ENCODE assay signal across 12 mouse cellular contexts in the genomic region with DNA sequence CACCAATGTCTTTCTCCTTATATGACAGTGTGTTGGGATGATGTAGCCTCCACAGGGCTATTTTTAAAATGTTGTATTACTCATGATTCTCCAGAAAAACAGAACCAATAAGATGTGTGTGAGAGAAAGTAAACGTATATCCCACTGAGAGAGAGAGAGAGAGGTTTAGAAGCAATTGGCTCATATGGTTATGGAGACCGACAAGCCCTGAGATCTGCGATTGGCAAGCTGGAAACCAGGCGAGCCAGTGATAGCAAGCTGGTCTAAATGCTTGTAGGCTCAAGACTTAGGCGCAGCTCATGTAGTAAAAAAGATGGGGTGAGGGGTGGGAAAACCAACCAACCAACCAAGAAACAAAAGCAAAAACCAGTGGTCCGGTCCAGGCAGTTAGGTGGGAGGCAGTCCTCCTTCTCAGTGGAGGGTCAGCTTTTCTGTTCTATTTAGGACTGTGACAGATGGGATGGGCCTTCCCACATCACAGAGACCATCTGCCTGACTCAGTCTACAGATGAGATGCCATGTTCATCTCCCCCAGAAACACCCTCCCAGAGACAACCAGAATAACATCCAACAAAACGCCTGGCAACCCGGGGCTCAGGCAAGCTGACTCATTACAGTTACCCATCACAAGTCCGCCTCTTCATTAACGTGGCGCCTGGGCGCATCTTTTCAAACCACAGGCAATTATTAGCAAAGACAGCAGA. TPM values are rescaled to one million over a fixed set of nuclear protein-coding genes. Genes with fewer than 3 reads are reported as not detected.
A peak's percentile ranks its signal among the peaks of the same experiment; 100 is the strongest.
DNase-seq lines count a peak whose midpoint lies in the region; ATAC-seq and TF ChIP-seq lines count a peak whose summit lies in the region.
"Had no signal": no experiment of that assay in that cellular context is flagged by ENCODE, and none has a peak within 500 bp of the region (broad histone marks: within the 10 kb centered on the region; RNA-seq: fewer than 3 reads in every experiment).

No protein-coding gene starts in this region.

- peaks cover 7% of the 10 kb centered on the region; the same call in 1 of the 2 replicates for H3K9me3 ChIP-seq in midbrain, postnatal 0 days (ENCODE audit: low read length)
- no peaks in the 10 kb centered on the region for H3K9me3 ChIP-seq in midbrain, embryonic 15.5 days
- H3K9me3 ChIP-seq in liver, postnatal 0 days (ENCODE audit: low read length), result no peaks in the 10 kb centered on the region
- no peaks in the 10 kb centered on the region for H3K9me3 ChIP-seq in kidney, embryonic 15.5 days (replicated peaks)
- H3K9me3 ChIP-seq: hindbrain, embryonic 15.5 days; limb, embryonic 10.5 days; stomach, embryonic 15.5 days had no signal

- no peaks in the 10 kb centered on the region for H3K27me3 ChIP-seq in midbrain, postnatal 0 days (ENCODE audit: insufficient read depth, low read length)
- H3K27me3 ChIP-seq in midbrain, embryonic 15.5 days (replicated peaks), result no peaks in the 10 kb centered on the region
- no peaks in the 10 kb centered on the region for H3K27me3 ChIP-seq in liver, postnatal 0 days (ENCODE audit: insufficient read depth, low read length)
- H3K27me3 ChIP-seq in kidney, embryonic 15.5 days, result no peaks in the 10 kb centered on the region
- H3K27me3 ChIP-seq: hindbrain, embryonic 15.5 days; stomach, embryonic 15.5 days had no signal

- no peak for TF ChIP-seq CTCF in midbrain, postnatal 0 days (IDR thresholded peaks at IDR 0.05)
- no peak for TF ChIP-seq CTCF in liver, postnatal 0 days (IDR thresholded peaks at IDR 0.05; ENCODE audit: low read depth)

- H3K36me3 ChIP-seq in midbrain, postnatal 0 days (ENCODE audit: insufficient read depth, low read length), result no peaks in the 10 kb centered on the region
- H3K36me3 ChIP-seq in midbrain, embryonic 15.5 days (replicated peaks), result no peaks in the 10 kb centered on the region
- H3K36me3 ChIP-seq in liver, postnatal 0 days (replicated peaks; ENCODE audit: insufficient read depth, low read length), result peaks cover 7% of the 10 kb centered on the region; the same call in 1 of the 2 replicates
- no peaks in the 10 kb centered on the region for H3K36me3 ChIP-seq in kidney, embryonic 15.5 days
- H3K36me3 ChIP-seq: hindbrain, embryonic 15.5 days; limb, embryonic 10.5 days; stomach, embryonic 15.5 days had no signal

- H3K9ac ChIP-seq in midbrain, postnatal 0 days (replicated peaks; ENCODE audit: low read length, poor library complexity, severe bottlenecking), result no peak overlapping the region
- no peak overlapping the region for H3K9ac ChIP-seq in midbrain, embryonic 15.5 days
- H3K9ac ChIP-seq in liver, postnatal 0 days (replicated peaks), result no peak overlapping the region
- H3K9ac ChIP-seq in kidney, embryonic 15.5 days, result no peak overlapping the region
- H3K9ac ChIP-seq: hindbrain, embryonic 15.5 days; lung, embryonic 14.5 days; stomach, embryonic 15.5 days had no signal

- WGBS in midbrain, postnatal 0 days, result 85% methylated on average over 12 of the region's 12 CpGs
- WGBS in midbrain, embryonic 15.5 days, result 81% methylated on average over 12 of the region's 12 CpGs
- WGBS in liver, postnatal 0 days (ENCODE audit: insufficient replicate concordance), result 90% methylated on average over 12 of the region's 12 CpGs
- 81% methylated on average over 12 of the region's 12 CpGs for WGBS in kidney, embryonic 15.5 days

- no peak for TF ChIP-seq EP300 in liver, postnatal 0 days (IDR thresholded peaks at IDR 0.05; ENCODE audit: low read depth)

- H3K4me1 ChIP-seq in midbrain, postnatal 0 days (ENCODE audit: insufficient read depth, low read length), result no peaks in the 10 kb centered on the region; the same call in 1 of the 2 replicates
- H3K4me1 ChIP-seq in midbrain, embryonic 15.5 days, result no peaks in the 10 kb centered on the region
- no peaks in the 10 kb centered on the region for H3K4me1 ChIP-seq in liver, postnatal 0 days (ENCODE audit: insufficient read depth)
- peaks cover 23% of the 10 kb centered on the region for H3K4me1 ChIP-seq in kidney, embryonic 15.5 days
- H3K4me1 ChIP-seq: hindbrain, embryonic 15.5 days; stomach, embryonic 15.5 days had no signal

- peak; percentile 25 for DNase-seq in midbrain, postnatal 0 days (ENCODE audit: low spot score)
- peak; percentile 89 to 95 for DNase-seq in layer of hippocampus, adult 18-20 months (ENCODE audit: low spot score in 2 of 2)
- peak; percentile 80 to 85 for DNase-seq in left cerebral cortex, postnatal 14 days (ENCODE audit: low spot score in 2 of 2)
- DNase-seq in liver, postnatal 0 days, result no peak
- DNase-seq in kidney, adult 9 months, result no peak
- DNase-seq: lung, embryonic 14.5 days; midbrain, embryonic 14.5 days had no signal

- no peak overlapping the region for H3K4me3 ChIP-seq in midbrain, postnatal 0 days (ENCODE audit: low read depth, low read length)
- no peak overlapping the region for H3K4me3 ChIP-seq in midbrain, embryonic 15.5 days
- no peak overlapping the region for H3K4me3 ChIP-seq in liver, postnatal 0 days (ENCODE audit: low read depth, low read length)
- H3K4me3 ChIP-seq in kidney, embryonic 15.5 days (replicated peaks), result no peak overlapping the region
- H3K4me3 ChIP-seq: hindbrain, embryonic 15.5 days; limb, embryonic 10.5 days; stomach, embryonic 15.5 days had no signal

- intact Hi-C loops in left cerebral cortex, postnatal 14 days (cut with DNase I), result loop anchor here (2.0 kb wide), 1 partner anchor 25 kb away; no protein-coding TSS in a partner anchor

- H3K27ac ChIP-seq in midbrain, postnatal 0 days (ENCODE audit: low read depth, low read length), result no peak overlapping the region
- H3K27ac ChIP-seq in midbrain, embryonic 15.5 days, result no peak overlapping the region
- no peak overlapping the region for H3K27ac ChIP-seq in liver, postnatal 0 days (ENCODE audit: low read depth)
- no peak overlapping the region for H3K27ac ChIP-seq in kidney, embryonic 15.5 days
- H3K27ac ChIP-seq: hindbrain, embryonic 15.5 days; limb, embryonic 10.5 days; stomach, embryonic 15.5 days had no signal

- no peak for ATAC-seq in midbrain, postnatal 0 days (ENCODE audit: low FRiP score)
- ATAC-seq in midbrain, embryonic 15.5 days (replicated peaks), result no peak
- ATAC-seq in liver, postnatal 0 days, result no peak
- no peak for ATAC-seq in kidney, embryonic 15.5 days (replicated peaks; ENCODE audit: low FRiP score)

- H3K4me2 ChIP-seq in midbrain, postnatal 0 days (ENCODE audit: low read depth, low read length, poor library complexity, severe bottlenecking), result no peak overlapping the region
- H3K4me2 ChIP-seq in midbrain, embryonic 15.5 days, result no peak overlapping the region
- no peak overlapping the region for H3K4me2 ChIP-seq in liver, postnatal 0 days (ENCODE audit: low read depth, low read length)
- H3K4me2 ChIP-seq in kidney, embryonic 15.5 days, result no peak overlapping the region
- H3K4me2 ChIP-seq: hindbrain, embryonic 15.5 days; lung, embryonic 14.5 days; stomach, embryonic 15.5 days had no signal

RNA-seq across cellular contexts. Expression of gene Tmod1, which starts 22.7 kb away (rescaled TPM):
- total RNA-seq in midbrain, postnatal 0 days (2014; rRNA removed), result 0.42 and 0.55 TPM in 2 replicates
- 0.75 and 1.0 TPM in 2 replicates for polyA plus RNA-seq in midbrain, postnatal 0 days (2015; fragmentation: Nextera tagmentation; extraction: Ambion mirVana)
- 0.65 and 0.83 TPM in 2 replicates for polyA plus RNA-seq in midbrain, embryonic 15.5 days (2015; fragmentation: Nextera tagmentation; extraction: Ambion mirVana)
- 10 to 100 TPM; 20.6 to 22.8 TPM for total RNA-seq in layer of hippocampus, adult 18-20 months (2021)
- total RNA-seq in left cerebral cortex, postnatal 14 days (2021), result 10 to 100 TPM; 23.6 to 25.1 TPM
- polyA plus RNA-seq in liver, postnatal 0 days (2015; fragmentation: Nextera tagmentation; extraction: Ambion mirVana), result 13.9 and 14.1 TPM in 2 replicates
- 8.2 TPM in 2 replicates for polyA plus RNA-seq in kidney, embryonic 15.5 days (2015; fragmentation: Nextera tagmentation; extraction: Ambion mirVana)

Comparison
In these comparisons a context has a peak if more than half of its experiments do, and no peak if none do; other contexts are left out.
1. DNase-seq: peak in midbrain, postnatal 0 days (single experiment), layer of hippocampus, adult 18-20 months (2 of 2) and left cerebral cortex, postnatal 14 days (2 of 2); none in liver, postnatal 0 days (single experiment) and kidney, adult 9 months (single experiment).